Mouse (Mus musculus) heart, postnatal 4 days (tissue): ENCODE measurements around the gene Mctp2. TPM values are rescaled to one million over a fixed set of nuclear protein-coding genes. Genes with fewer than 3 reads are reported as not detected.

Experiments
- DNase-seq: peaks from one replicate; pipeline ENCODE4 v3.0.0; 2021
- total RNA-seq, 2 experiments: library from RNA; stranded (reverse); gene quantifications; 2 replicates each; pipeline ENCODE4 v1.2.3; 2021

Mctp2 gene
- total RNA-seq, 2 experiments from 2014 or later = 0.34 to 0.41 TPM

GRCm38 (mm10) chr7:72089463-72090175 lies 216.8 kb downstream of the Mctp2 start:
- DNase-seq = no peak

- no peak for DNase-seq
Observed at GRCm38 (mm10) chr7:72080705-72081104, 225.7 kb downstream of the Mctp2 start.

DNA sequence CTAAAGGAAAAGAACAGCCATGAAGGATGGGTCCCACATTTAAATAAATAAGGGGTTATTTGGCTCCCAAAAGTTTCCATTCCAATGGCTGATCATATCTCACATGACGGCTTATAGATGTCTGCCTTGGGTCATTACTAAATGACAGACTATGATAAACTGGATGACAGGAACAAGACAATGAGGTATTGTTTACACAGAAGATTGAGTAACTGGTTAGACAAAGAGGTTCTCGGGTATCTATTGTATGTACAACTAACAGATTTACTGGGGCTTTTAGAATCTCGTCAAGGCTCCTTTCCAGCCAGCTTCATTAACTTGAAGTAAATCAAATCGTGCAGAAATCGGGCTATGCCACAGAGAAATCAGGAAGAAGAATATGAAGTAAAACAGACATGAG lies 227.5 kb downstream of the Mctp2 start:
- no peak for DNase-seq

- no peak for DNase-seq
Observed at GRCm38 (mm10) chr7:72071418-72072184, 234.8 kb downstream of the Mctp2 start.

GRCm38 (mm10) chr7:72068454-72068853 lies 238.0 kb downstream of the Mctp2 start:
- no peak for DNase-seq

DNA sequence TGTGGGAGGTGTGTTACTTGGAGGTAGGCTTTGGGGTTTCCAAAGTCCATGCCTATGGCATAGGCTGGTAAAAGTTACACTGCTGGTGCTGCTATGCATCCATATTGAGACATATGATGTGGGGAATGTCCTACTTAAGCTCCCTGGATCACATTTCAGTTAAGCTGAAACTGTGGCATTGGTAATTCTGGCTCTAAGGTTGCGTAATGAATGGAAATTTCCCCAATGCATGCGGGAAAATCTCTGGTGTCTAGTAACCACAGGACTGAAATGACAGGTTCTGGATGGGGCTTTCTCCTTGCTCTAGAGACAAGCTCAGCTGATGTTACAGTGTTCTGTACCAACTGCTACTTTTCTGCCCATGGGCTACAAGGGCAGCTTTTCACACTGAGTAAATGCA lies 240.1 kb downstream of the Mctp2 start:
- DNase-seq = no peak

- no peak for DNase-seq
Observed at GRCm38 (mm10) chr7:72051759-72052158, 254.6 kb downstream of the Mctp2 start.

GRCm38 (mm10) chr7:72047588-72048585 lies 258.5 kb downstream of the Mctp2 start:
- DNase-seq = no peak
